Mouse (Mus musculus) lung, embryonic 14.5 days (tissue): Measurements from ENCODE around the gene Cdh11. TPM values are rescaled to one million over a fixed set of nuclear protein-coding genes. Genes with fewer than 3 reads are reported as not detected.

Experiments
- ATAC-seq: fragments of 200-750 bp; cut with Nextera tagmentation; 2 replicates; pipeline ENCODE4 v1.8.0; 2017; ENCODE audit warnings: mild to moderate bottlenecking, moderate TSS enrichment, moderate library complexity; ENCODE audit not compliant: insufficient read depth
- DNase-seq: peaks from one replicate; pipeline ENCODE4 v3.0.0-alpha.2; 2015
- H3K27ac ChIP-seq: fragments of 300-500 bp; sonication (generic); 2 replicates; pipeline ENCODE4 v1.5.1; 2014; ENCODE audit warnings: low read depth, mild to moderate bottlenecking, moderate library complexity
- H3K27me3 ChIP-seq: fragments of 300-500 bp; sonication (generic); 2 replicates; pipeline ENCODE4 v1.6.1; 2014; ENCODE audit warnings: low read length, control low read depth; ENCODE audit not compliant: insufficient read depth
- H3K36me3 ChIP-seq: fragments of 300-500 bp; sonication (generic); 2 replicates; pipeline ENCODE4 v1.6.1; 2014; ENCODE audit warnings: control low read depth; ENCODE audit not compliant: insufficient read depth
- H3K4me1 ChIP-seq: fragments of 300-500 bp; sonication (generic); 2 replicates; pipeline ENCODE4 v1.6.1; 2014; ENCODE audit warnings: antibody characterized with exemption, control low read depth; ENCODE audit not compliant: insufficient read depth
- H3K4me2 ChIP-seq: fragments of 300-500 bp; sonication (generic); 2 replicates; pipeline ENCODE4 v1.6.1; 2014; ENCODE audit warnings: mild to moderate bottlenecking
- H3K4me3 ChIP-seq: fragments of 300-500 bp; sonication (generic); 2 replicates; pipeline ENCODE4 v1.5.1; 2014; ENCODE audit warnings: low read depth, low read length
- H3K9ac ChIP-seq: fragments of 300-500 bp; sonication (generic); 2 replicates; pipeline ENCODE4 v1.6.1; 2014
- H3K9me3 ChIP-seq: fragments of 300-500 bp; sonication (generic); 2 replicates; pipeline ENCODE4 v1.6.1; 2016; ENCODE audit warnings: low read depth, low read length, control low read depth
- CTCF ChIP-seq: IDR thresholded peaks from 2 replicates; pipeline ENCODE4 v1.5.1; 2016; ENCODE audit warnings: antibody characterized with exemption, low read depth
- WGBS: fragments of 180-500 bp; shearing (Covaris S2); extraction: QIAGEN DNeasy Blood & Tissue Kit; methylation state at CpG from one replicate; pipeline ENCODE4 v1.1.7; 2014; 5-methylcytosine and 5-hydroxymethylcytosine counted together
- microRNA-seq: library from miRNA; unstranded; fragments of <30 nt; microRNA quantifications from one replicate; pipeline ENCODE4, GENCODE M21; 2016; ENCODE audit warnings: borderline number of aligned reads
- polyA plus RNA-seq: library from polyadenylated mRNA; unstranded; fragments of >200 nt; fragmentation: Nextera tagmentation; extraction: Ambion mirVana; gene quantifications from 2 replicates; pipeline ENCODE4 v1.2.1, GENCODE M21; 2014

Gene Cdh11
- polyA plus RNA-seq, 1 experiment from 2014 or later = 263 TPM

GRCm38 (mm10) chr8:102593899-102594298 is 191.5 kb downstream of the Cdh11 start:
- TF ChIP-seq CTCF = no peak
- Histone ChIP-seq H3K4me3 (no peak overlapping the region), H3K4me1 (peaks cover 4% of the 10 kb centered on the region; the same call in 1 of the 2 replicates), H3K9me3 (no peaks in the 10 kb centered on the region), H3K36me3 (no peaks in the 10 kb centered on the region), H3K27me3 (no peaks in the 10 kb centered on the region), H3K27ac (no peak overlapping the region), H3K9ac (no peak overlapping the region), H3K4me2 (no peak overlapping the region)
- WGBS = 87% methylated on average over 6 of the region's 6 CpGs
- no peak for DNase-seq
- ATAC-seq = no peak

Small RNA genes within 50 kb of the gene (microRNA-seq; reads per million reads assigned to microRNA genes)
- not detected for gene Gm26301
